8 mouse cellular contexts compared by ENCODE assay signal in genomic region chr3:89101812-89102494, GRCm38 (mm10). TPM values are rescaled to one million over a fixed set of nuclear protein-coding genes. Genes with fewer than 3 reads are reported as not detected.
DNase-seq lines count a peak whose midpoint lies in the region; ATAC-seq and TF ChIP-seq lines count a peak whose summit lies in the region.

Gene Fdps (minus strand): TSS chr3:89101959.

- peaks cover 30% of the 10 kb centered on the region for H3K36me3 ChIP-seq in heart, embryonic 12.5 days
- peaks cover 7% of the 10 kb centered on the region; the same call in 1 of the 2 replicates for H3K36me3 ChIP-seq in kidney, postnatal 0 days (ENCODE audit: insufficient read depth, low read length)
- peaks cover 18% of the 10 kb centered on the region; the same call in 1 of the 2 replicates for H3K36me3 ChIP-seq in liver, embryonic 11.5 days (ENCODE audit: control insufficient read depth, insufficient read depth, low read length)
- peaks cover 16% of the 10 kb centered on the region; the same call in 1 of the 2 replicates for H3K36me3 ChIP-seq in stomach, embryonic 14.5 days (ENCODE audit: control insufficient read depth, insufficient read depth, low read length)

- H3K4me1 ChIP-seq in heart, embryonic 12.5 days (replicated peaks), result peaks cover 17% of the 10 kb centered on the region
- peaks cover 4% of the 10 kb centered on the region; the same call in 1 of the 2 replicates for H3K4me1 ChIP-seq in kidney, postnatal 0 days (replicated peaks; ENCODE audit: insufficient read depth, low read length)
- peaks cover 18% of the 10 kb centered on the region for H3K4me1 ChIP-seq in liver, embryonic 11.5 days (replicated peaks; ENCODE audit: control insufficient read depth, insufficient read depth, low read length)
- H3K4me1 ChIP-seq in stomach, embryonic 14.5 days (ENCODE audit: control insufficient read depth, insufficient read depth, low read length), result peaks cover 16% of the 10 kb centered on the region

- H3K27me3 ChIP-seq in heart, embryonic 12.5 days (replicated peaks), result no peaks in the 10 kb centered on the region
- no peaks in the 10 kb centered on the region for H3K27me3 ChIP-seq in kidney, postnatal 0 days (ENCODE audit: insufficient read depth, low read length)
- H3K27me3 ChIP-seq in liver, embryonic 11.5 days (replicated peaks; ENCODE audit: control insufficient read depth, insufficient read depth, low read length), result no peaks in the 10 kb centered on the region
- H3K27me3 ChIP-seq in stomach, embryonic 14.5 days (ENCODE audit: control insufficient read depth, insufficient read depth, low read length), result no peaks in the 10 kb centered on the region

- H3K4me3 ChIP-seq in heart, embryonic 12.5 days, result peak within 1 kb of the TSS; percentile 81
- H3K4me3 ChIP-seq in kidney, postnatal 0 days (replicated peaks; ENCODE audit: low read depth, low read length), result peak within 1 kb of the TSS; percentile 50
- H3K4me3 ChIP-seq in liver, embryonic 11.5 days (ENCODE audit: low read depth, low read length), result peak within 1 kb of the TSS; percentile 72
- peak within 1 kb of the TSS; percentile 71 for H3K4me3 ChIP-seq in stomach, embryonic 14.5 days (ENCODE audit: low read depth, low read length)

- peak; percentile 98 for DNase-seq in CD4-positive helper T cell, adult 2 months (ENCODE audit: low read depth, low spot score)
- peak; percentile 99 for DNase-seq in brain, embryonic 18.5 days (ENCODE audit: low read depth, low spot score)
- DNase-seq in kidney, postnatal 0 days (ENCODE audit: low spot score), result peak; percentile 100
- DNase-seq in liver, embryonic 11.5 days (ENCODE audit: low spot score), result peak; percentile 86
- DNase-seq in naive thymus-derived CD4-positive, alpha-beta T cell, adult 2 months (ENCODE audit: low read depth), result peak; percentile 97

- peak; percentile 98 for ATAC-seq in erythroid progenitor cell, adult 5-6 weeks (replicated peaks; ENCODE audit: low FRiP score, poor library complexity, severe bottlenecking)
- ATAC-seq in heart, embryonic 12.5 days (ENCODE audit: insufficient number of reproducible peaks, low FRiP score), result peak; percentile 100
- ATAC-seq in kidney, postnatal 0 days (replicated peaks; ENCODE audit: low FRiP score, low read depth), result peak; percentile 99
- peak; percentile 99 for ATAC-seq in liver, embryonic 11.5 days (replicated peaks; ENCODE audit: low FRiP score)
- ATAC-seq in stomach, embryonic 14.5 days (ENCODE audit: insufficient number of reproducible peaks, insufficient read depth, low FRiP score, low read depth), result peak; percentile 99

- peak; percentile 33; the same call in 1 of the 2 replicates for TF ChIP-seq CTCF in kidney, postnatal 0 days (IDR thresholded peaks at IDR 0.05; ENCODE audit: low read depth)

- WGBS in heart, embryonic 12.5 days, result under 1% methylated on average over 26 of the region's 26 CpGs
- WGBS in kidney, postnatal 0 days, result under 1% methylated on average over 26 of the region's 26 CpGs
- under 1% methylated on average over 26 of the region's 26 CpGs for WGBS in liver, embryonic 11.5 days
- under 1% methylated on average over 26 of the region's 26 CpGs for WGBS in stomach, embryonic 14.5 days

- peak within 1 kb of the TSS; percentile 83 for H3K4me2 ChIP-seq in heart, embryonic 12.5 days
- H3K4me2 ChIP-seq in kidney, postnatal 0 days (ENCODE audit: low read length), result peak within 1 kb of the TSS; percentile 86
- peak within 1 kb of the TSS; percentile 94 for H3K4me2 ChIP-seq in liver, embryonic 11.5 days
- H3K4me2 ChIP-seq in stomach, embryonic 14.5 days (replicated peaks; ENCODE audit: low read depth, low read length), result peak within 1 kb of the TSS; percentile 94

- no peaks in the 10 kb centered on the region for H3K9me3 ChIP-seq in heart, embryonic 12.5 days (replicated peaks)
- H3K9me3 ChIP-seq in kidney, postnatal 0 days (replicated peaks; ENCODE audit: low read length), result no peaks in the 10 kb centered on the region
- H3K9me3 ChIP-seq in liver, embryonic 11.5 days (ENCODE audit: control insufficient read depth, low read length), result no peaks in the 10 kb centered on the region
- no peaks in the 10 kb centered on the region for H3K9me3 ChIP-seq in stomach, embryonic 14.5 days (ENCODE audit: control insufficient read depth, low read depth, low read length)

- peak within 1 kb of the TSS; percentile 74 for H3K9ac ChIP-seq in heart, embryonic 12.5 days
- peak within 1 kb of the TSS; percentile 51 for H3K9ac ChIP-seq in kidney, postnatal 0 days (ENCODE audit: low read depth, low read length)
- H3K9ac ChIP-seq in liver, embryonic 11.5 days (ENCODE audit: low read depth, low read length), result peak within 1 kb of the TSS; percentile 80
- H3K9ac ChIP-seq in stomach, embryonic 14.5 days (replicated peaks; ENCODE audit: low read depth, low read length), result peak within 1 kb of the TSS; percentile 58

- peak within 1 kb of the TSS; percentile 38; the same call in 1 of the 2 replicates for H3K27ac ChIP-seq in heart, embryonic 12.5 days (ENCODE audit: poor library complexity, severe bottlenecking)
- H3K27ac ChIP-seq in kidney, postnatal 0 days, result peak within 1 kb of the TSS; percentile 57; the same call in 1 of the 2 replicates
- peak within 1 kb of the TSS; percentile 78 for H3K27ac ChIP-seq in liver, embryonic 11.5 days (ENCODE audit: low read depth, low read length)
- peak within 1 kb of the TSS; percentile 67; the same call in 1 of the 2 replicates for H3K27ac ChIP-seq in stomach, embryonic 14.5 days (ENCODE audit: low read length)

RNA-seq across cellular contexts. Expression of gene Fdps, which starts in this region (rescaled TPM):
- 20.1 and 28.5 TPM in 2 replicates for total RNA-seq in erythroid progenitor cell, adult 5-6 weeks (2015; ENCODE audit: low replicate concordance)
- 30.0 and 31.4 TPM in 2 replicates for total RNA-seq in erythroid progenitor cell, adult 5-6 weeks (2017; ENCODE audit: low replicate concordance)
- polyA plus RNA-seq in heart, embryonic 12.5 days (2016; fragmentation: Nextera tagmentation; extraction: Ambion mirVana), result 130 and 136 TPM in 2 replicates
- polyA plus RNA-seq in kidney, postnatal 0 days (2015; fragmentation: Nextera tagmentation; extraction: Ambion mirVana), result 138 and 150 TPM in 2 replicates
- polyA plus RNA-seq in liver, embryonic 11.5 days (2014; fragmentation: Nextera tagmentation; extraction: Ambion mirVana), result 284 and 300 TPM in 2 replicates
- polyA plus RNA-seq in stomach, embryonic 14.5 days (2014; fragmentation: Nextera tagmentation; extraction: Ambion mirVana), result 247 and 278 TPM in 2 replicates

Comparison
In these comparisons a context has a peak if more than half of its experiments do, and no peak if none do; other contexts are left out.
1. Peak in every context shown above with its lines: DNase-seq, ATAC-seq, H3K4me3 ChIP-seq and H3K27ac ChIP-seq.